Mouse (Mus musculus) activated CD4-positive, CD25-positive, alpha-beta regulatory T cell, adult 4 months (primary cell): ENCODE results near the gene Nmnat3. TPM values are rescaled to one million over a fixed set of nuclear protein-coding genes. Genes with fewer than 3 reads are reported as not detected.

Experiments
- ATAC-seq: one replicate; pipeline ENCODE4 v1.8.0; 2017
- polyA plus RNA-seq, 2 experiments: library from polyadenylated mRNA; unstranded; fragments of 100-300 nt; shearing (Covaris generic); gene quantifications; one replicate each; pipeline ENCODE4 v1.2.1; 2017

The Nmnat3 gene
- polyA plus RNA-seq, 2 experiments from 2014 or later: 9.1 to 12.7 TPM

- no peak for ATAC-seq
These were observed 136.5 kb downstream of the Nmnat3 start for GRCm38 (mm10) chr9:98423691-98424090.

DNA sequence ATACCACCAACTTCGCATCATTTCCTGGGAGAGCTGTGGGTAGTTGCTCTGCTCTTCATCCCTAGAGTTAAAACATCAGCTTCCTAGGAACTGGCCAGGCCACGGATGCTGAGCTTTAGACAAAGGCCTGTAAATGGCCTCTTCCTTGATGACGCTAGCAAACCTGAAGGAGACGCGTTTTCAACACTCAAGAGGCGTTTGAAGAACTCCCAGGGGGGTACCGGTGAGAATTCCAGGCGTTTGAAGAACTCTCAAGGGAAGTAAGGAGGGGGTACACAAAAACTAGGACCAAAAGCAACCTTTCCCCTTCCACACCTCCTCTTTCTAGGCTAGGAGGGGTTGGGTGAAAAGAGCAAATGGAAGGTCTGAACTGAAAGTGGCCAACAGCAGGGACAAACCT is 137.1 kb downstream of the Nmnat3 start:
- ATAC-seq: no peak

DNA sequence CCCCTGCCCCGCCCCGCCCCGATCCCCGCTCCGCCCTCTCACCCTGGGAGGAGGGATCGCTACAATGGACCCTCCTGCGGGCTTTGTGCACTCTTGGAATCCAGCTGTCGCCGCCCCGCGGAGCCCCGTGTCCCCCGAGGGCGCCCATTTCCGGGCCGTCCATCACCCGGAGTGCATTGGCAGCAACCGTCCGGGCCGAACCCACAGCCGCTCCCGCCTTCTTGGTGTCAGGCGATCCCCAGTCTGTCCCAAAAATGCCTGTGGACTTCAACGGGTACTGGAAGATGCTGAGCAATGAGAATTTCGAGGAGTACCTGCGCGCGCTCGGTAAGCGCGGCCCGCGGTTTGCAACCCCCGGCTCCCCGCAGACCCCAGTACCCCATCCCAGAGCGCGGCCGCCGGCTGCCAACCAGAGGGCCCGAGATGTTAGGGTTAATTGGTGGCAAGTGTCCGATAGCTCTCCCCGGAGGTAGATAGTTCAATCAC is 137.5 kb downstream of the Nmnat3 start:
- no peak for ATAC-seq

DNA sequence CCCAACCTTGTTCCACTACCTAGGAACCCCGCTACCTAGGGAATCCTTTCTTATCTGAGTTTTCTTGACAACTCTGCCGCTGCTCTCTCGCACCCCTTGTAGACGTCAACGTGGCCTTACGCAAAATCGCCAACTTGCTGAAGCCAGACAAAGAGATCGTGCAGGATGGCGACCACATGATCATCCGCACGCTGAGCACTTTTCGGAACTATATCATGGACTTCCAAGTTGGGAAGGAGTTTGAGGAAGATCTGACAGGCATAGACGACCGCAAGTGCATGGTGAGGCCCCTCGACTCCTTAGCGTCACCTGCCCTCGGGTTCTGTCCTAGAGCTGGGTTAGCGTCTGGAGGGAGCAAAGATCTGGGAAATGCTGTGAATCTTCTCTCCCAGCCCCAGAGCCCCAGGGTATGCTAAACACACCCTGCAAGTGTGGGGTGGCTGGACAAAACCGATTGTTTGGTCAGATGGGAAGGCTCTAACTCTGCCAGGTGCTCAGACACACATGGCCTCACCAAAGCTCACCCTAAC is 138.2 kb downstream of the Nmnat3 start:
- no peak for ATAC-seq

GRCm38 (mm10) chr9:98427906-98428517 is 140.8 kb downstream of the Nmnat3 start:
- no peak for ATAC-seq

DNA sequence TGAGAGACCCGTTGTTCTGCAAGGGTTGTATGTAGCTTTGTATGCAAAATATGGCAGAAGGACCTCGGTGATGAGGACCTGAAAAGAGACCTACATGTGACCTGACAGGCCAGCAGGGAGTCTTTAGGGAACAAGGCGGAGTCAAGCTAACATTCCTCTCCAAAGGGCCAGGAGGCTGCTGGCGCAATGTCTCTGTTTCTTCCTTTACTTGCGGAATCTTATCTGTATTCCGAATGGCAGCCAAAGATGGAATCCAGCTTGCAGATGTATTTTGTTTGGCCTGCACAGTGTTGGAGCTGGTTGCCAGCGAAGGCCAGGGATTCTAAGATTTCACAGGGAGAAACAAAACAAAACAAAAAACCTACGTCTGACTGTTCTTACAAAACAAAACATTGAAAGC is 141.5 kb downstream of the Nmnat3 start:
- no peak for ATAC-seq

DNA sequence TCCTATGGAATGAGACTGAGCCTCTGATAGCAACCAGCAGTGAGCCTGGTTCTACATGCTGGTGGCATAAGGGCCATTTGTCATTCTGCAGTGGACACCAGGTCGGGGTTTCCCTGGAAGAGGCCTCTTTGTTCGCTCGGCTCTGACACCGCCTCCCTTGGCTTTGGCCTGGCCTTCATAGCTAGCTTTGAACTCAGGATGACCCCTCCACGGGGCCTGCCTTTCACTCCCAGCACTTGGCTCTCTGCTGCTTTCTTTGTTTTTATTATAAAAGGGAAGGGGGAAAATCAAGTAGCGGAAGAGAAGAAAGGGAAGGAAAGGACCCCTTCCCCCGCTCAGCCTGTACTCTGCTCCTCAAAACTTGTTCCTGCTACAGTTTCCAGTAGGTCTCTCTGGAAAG is 142.6 kb downstream of the Nmnat3 start:
- no peak for ATAC-seq

DNA sequence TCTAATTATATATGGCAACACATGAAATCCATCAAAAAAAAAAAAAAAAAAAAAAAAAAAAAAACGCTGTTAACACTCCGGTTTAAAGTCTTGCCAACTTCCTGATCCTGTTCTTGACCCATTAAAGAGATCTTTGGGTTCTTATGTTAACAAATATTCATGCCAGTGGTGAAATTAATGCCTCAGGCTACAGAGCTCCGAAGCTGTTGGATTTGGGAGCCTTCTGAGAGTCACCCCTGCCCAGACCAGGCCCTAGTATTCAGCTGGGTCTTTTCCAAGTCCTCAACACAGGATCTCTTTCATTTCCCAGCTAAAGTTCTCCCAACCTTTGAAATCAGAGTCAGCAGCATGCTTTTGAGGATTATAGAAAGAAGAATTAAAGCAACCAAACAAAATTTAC is 143.3 kb downstream of the Nmnat3 start:
- no peak for ATAC-seq

GRCm38 (mm10) chr9:98433021-98433420 is 145.8 kb downstream of the Nmnat3 start:
- ATAC-seq: no peak

GRCm38 (mm10) chr9:98433956-98434588 is 146.8 kb downstream of the Nmnat3 start:
- ATAC-seq: no peak

DNA sequence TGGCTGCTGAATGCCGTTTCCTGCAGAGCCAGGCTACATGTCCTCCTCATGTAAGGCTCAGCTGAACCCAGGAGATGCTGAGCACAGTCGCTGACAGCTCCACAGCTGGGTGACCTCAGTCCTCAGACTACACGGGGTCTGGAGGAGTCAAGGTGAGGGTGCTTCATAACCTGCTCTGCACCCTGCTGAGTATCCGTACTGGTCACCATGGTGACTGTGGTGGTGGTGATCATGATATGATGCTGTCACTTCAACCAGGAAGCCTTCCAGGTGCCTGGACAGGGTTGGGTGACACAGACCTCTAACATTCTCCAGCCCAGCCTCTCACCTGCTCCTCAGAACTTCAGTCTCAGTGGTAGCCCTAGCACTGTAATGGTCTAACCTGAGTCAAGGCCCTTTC is 150.6 kb downstream of the Nmnat3 start:
- no peak for ATAC-seq

GRCm38 (mm10) chr9:98439091-98439490 is 151.9 kb downstream of the Nmnat3 start:
- no peak for ATAC-seq

DNA sequence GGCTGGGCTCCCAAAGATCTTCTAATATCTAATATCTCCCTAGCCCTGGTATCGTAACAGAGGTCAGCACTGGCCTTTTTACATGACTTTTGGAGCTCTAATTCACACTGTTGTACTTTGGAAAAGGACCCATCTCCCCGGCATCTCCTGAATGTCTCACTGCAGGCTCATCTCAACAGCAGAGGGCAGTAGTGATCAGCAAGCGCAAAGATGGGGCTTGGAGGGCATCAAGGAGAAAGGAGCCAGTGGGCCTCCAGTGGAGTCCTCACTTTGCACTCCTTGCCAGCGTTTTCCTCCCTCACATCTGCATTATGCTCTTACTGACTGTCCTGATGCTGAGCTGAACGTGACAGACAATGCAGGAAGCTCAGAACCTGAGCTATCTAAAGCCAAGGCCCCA is 155.4 kb downstream of the Nmnat3 start:
- no peak for ATAC-seq

GRCm38 (mm10) chr9:98445359-98446149 is 158.3 kb downstream of the Nmnat3 start:
- no peak for ATAC-seq

- ATAC-seq: no peak
These were observed 163.7 kb downstream of the Nmnat3 start for GRCm38 (mm10) chr9:98450976-98451375.

GRCm38 (mm10) chr9:98466709-98467108 is 179.5 kb downstream of the Nmnat3 start:
- ATAC-seq: no peak

Other genes with a start within 250 kb of the Nmnat3 start
- gene Rbp1, start 135.5 kb downstream of the Nmnat3 start, polyA plus RNA-seq: under 1 TPM in 1 of 2 experiments, not detected in 1; 0.33 TPM
- not detected for gene Rbp2, start 198.7 kb downstream of the Nmnat3 start, polyA plus RNA-seq